Mouse (Mus musculus) gastrocnemius, postnatal 14 days (tissue): ENCODE results near the gene Crabp1. TPM values are rescaled to one million over a fixed set of nuclear protein-coding genes. Genes with fewer than 3 reads are reported as not detected.

Source experiments
- DNase-seq: peaks from one replicate; pipeline ENCODE4 v3.0.0; 2021; ENCODE audit warnings: mixed read lengths
- intact Hi-C: fragments of 180-260 bp; cut with DNase I; formaldehyde crosslinking; loops from one replicate; pipeline ENCODE4 v1.15.1; 2025; ENCODE audit warnings: low total_unique reads
- total RNA-seq, 2 experiments: library from RNA; stranded (reverse); gene quantifications; 2 replicates each; pipeline ENCODE4 v1.2.3; 2021

The Crabp1 gene
- total RNA-seq, 2 experiments from 2014 or later = 1.4 to 1.7 TPM

DNA sequence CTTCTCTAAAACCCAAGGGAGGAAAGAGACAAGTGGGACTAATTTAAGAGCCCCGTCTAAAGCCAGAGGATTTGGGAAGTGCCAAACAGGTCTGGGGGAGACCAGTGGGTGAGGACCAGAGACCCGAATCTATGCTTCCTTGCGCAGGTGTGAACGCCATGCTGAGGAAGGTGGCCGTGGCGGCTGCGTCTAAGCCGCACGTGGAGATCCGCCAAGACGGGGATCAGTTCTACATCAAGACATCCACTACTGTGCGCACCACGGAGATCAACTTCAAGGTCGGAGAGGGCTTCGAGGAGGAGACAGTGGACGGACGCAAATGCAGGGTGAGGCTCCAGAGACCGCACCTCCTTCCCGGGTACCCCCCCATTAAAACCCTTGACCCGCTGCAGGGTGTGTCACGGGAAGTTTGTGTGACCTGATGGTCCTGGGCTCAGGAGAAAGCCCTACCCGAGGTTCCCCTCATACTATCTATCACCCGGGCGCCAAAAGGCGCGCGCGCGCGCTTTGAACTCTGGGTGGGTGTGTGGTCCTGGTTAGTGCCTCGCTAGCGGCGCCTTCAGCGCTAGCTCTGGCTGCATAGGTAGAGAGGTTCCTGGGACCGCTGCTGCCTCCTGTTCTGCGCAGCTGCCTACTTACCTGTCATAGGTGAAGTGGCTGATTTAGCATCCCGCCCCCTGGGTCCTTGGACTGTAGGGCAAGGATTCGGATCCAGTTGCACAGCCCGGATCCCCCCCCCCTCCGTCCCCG lies 963 bp downstream of the Crabp1 start:
- intact Hi-C loops = no loop called here
- no peak for DNase-seq

DNA sequence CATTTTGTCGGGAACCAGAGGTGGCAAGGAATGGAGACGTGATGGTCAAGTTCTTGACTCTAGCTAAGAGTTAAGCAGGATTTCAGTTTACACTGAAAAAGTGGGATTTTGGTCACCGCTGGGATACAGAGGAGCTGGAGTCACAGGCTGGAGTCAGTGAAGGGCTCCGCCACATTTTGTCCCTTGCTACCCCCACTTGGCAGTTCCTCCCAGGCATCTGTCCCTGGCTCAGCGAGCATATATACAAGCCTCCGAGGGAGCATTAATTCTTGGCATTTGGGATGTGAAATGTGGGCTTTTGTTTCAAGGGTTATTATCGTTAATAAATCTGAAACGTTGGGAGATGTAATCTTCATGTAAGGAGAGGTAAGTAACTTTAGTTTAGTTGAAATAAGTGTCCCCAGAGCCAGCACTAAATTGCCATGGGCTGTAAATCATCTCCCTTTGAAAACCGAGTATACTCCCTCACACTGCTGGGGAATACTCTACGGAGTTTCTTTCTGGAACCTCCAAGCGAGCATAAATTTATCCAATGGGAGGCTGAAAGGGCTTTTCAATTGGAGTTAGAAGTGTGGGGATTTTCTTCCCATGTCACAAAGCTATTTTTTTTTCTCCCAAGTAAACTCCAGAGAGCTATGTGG lies 5.7 kb downstream of the Crabp1 start:
- no peak for DNase-seq
- intact Hi-C loops = no loop called here

GRCm38 (mm10) chr9:54776451-54776982 lies 12.0 kb downstream of the Crabp1 start:
- DNase-seq = no peak

DNA sequence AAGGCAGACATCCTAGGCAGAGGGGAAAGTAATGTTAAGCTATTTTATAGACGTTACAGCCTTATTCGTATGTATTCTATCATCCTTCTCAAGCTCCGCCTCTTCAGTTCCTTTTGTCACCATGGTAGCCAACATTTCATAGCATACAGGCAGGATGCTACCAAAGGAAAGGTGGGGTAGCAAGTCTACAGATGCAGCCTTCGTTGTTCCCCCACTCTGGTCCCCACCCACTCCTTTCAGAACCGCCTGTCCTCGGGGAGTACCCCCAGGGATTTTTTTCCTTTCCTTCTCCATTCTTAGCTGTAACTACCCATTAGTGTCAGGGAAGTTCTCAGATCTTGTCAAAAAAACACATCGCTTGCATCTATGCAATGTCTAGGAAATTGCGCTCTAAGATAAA lies 14.7 kb downstream of the Crabp1 start:
- intact Hi-C loops = no loop called here
- DNase-seq = no peak

More at GRCm38 (mm10) chr9:54776451-54776982, 12.0 kb downstream of the Crabp1 start:
- intact Hi-C loops = no loop called here

GRCm38 (mm10) chr9:54782504-54782903 lies 18.0 kb downstream of the Crabp1 start:
- DNase-seq = no peak
- intact Hi-C loops = no loop called here

DNA sequence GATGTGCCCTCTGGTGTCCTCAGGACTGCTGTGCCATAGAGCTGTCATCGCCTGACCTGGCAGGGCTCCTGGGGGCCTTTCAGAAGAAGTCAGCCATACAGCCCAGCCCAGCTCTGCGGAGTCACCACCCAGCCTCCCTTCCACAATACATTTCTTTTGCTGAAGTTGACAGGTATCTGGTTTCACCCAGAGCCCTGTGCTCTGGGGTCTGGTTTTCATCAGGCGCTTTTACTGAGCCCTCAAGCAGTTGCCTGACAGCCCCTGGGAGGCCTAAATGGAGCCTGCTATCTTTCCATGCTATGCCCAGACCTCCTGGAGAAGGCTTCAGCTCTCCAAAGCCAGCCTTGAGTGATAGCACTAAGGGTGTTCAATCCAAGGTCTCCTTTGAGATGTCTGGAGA lies 19.5 kb downstream of the Crabp1 start:
- no peak for DNase-seq
- intact Hi-C loops = no loop called here

- no peak for DNase-seq
- intact Hi-C loops = no loop called here
These were observed 20.7 kb downstream of the Crabp1 start for GRCm38 (mm10) chr9:54785215-54785614.

DNA sequence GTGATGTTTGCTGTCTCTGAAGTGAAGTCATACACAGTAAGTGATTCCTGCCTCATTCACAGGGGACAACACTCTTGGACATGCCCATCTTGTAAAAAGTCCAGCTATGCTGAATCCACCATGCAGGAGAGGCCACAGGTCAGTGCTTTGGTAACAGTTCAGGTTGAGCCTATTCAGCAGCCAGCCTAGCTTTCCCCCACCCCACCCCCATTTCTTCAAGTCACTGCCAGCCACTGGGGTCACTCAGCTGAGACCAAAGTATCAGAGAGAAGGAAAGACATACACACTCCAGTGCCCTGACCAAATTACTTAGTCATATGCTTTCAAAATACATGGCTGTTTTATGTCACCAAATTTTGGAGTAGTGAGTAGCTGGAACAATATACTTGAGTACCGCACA lies 21.5 kb downstream of the Crabp1 start:
- DNase-seq = no peak
- intact Hi-C loops = no loop called here

- intact Hi-C loops = no loop called here
- DNase-seq = peak; percentile 40
These were observed 23.2 kb downstream of the Crabp1 start for GRCm38 (mm10) chr9:54787760-54788159.

DNA sequence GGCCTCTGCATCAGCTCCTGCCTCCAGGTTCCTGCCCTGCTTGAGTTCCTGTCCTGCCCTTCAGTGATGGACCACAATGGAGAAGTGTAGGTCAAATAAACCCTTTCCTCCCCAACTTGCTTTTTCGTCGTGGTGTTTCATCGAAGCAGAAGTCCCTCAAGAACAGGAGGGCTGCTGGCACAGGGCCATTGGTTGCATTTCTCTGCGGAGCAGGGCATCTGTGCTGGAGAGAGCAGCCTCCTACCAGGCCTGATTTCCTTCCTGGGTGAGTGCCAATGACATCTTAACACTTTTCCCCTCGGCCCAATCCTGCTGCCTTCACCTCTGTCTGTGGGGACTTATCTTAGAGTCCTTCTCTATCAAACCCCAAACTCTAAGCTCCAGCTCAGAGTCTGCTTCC lies 25.7 kb downstream of the Crabp1 start:
- DNase-seq = no peak
- intact Hi-C loops = no loop called here

DNA sequence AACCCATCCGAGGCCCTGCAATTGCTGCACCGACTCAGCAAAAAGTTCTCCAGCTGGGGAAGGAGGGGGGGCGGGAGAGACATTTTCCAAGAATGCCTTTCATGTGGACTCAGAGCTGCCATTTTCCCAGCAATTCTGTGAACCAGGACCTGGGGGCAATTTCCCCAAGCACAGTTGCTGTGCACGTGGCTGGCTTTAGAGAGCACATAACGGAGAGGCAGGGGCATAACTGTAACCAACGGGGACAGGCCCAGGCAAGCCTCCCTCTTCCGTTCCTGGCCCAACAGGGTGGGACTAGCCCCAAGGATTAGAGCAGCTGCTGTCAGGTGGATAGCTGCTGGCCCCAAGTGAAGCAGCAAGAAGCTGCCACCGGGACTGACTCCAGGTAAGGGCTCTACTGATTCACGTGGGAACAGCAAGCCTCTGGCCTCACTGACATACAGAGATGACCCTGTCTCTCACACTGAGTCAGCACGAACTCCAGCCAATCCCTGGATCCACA lies 37.0 kb downstream of the Crabp1 start:
- peak; percentile 27 for DNase-seq
- intact Hi-C loops = no loop called here

- intact Hi-C loops = no loop called here
These were observed 38.5 kb downstream of the Crabp1 start for GRCm38 (mm10) chr9:54802749-54803679.

GRCm38 (mm10) chr9:54804351-54804750 lies 39.8 kb downstream of the Crabp1 start:
- DNase-seq = no peak
- intact Hi-C loops = no loop called here

More at GRCm38 (mm10) chr9:54802749-54803679, 38.5 kb downstream of the Crabp1 start:
- DNase-seq = peak; percentile 21

DNA sequence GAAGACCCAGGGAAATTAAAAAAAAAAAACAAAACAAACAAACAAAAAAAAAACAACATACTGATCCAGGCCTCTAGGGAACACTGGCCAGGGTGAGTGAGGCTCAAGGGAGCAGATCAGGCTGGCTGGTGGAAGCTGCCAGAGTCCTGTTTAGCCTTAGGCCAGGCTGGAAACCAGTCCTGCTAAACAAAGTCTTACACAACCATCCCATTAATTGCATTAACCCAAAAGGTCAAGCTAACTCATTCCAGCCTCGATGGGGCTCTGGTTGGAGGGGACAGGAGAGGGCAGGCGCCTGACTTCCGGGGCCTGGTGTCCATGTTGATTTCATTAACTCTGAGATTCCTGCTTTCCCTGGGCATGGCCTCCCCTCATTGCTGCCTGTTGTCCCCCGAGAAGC lies 43.2 kb downstream of the Crabp1 start:
- intact Hi-C loops = no loop called here
- no peak for DNase-seq

GRCm38 (mm10) chr9:54809953-54810352 lies 45.4 kb downstream of the Crabp1 start:
- no peak for DNase-seq
- intact Hi-C loops = no loop called here

GRCm38 (mm10) chr9:54816508-54817201 lies 52.1 kb downstream of the Crabp1 start:
- intact Hi-C loops = no loop called here
- no peak for DNase-seq

- DNase-seq = peak; percentile 35
- intact Hi-C loops = loop anchor here (2.0 kb wide), 1 partner anchor 83 kb away; no protein-coding TSS in a partner anchor
These were observed 57.0 kb downstream of the Crabp1 start for GRCm38 (mm10) chr9:54821442-54822100.
